Mouse (Mus musculus): ENCODE results near the gene B3galnt2. TPM values are rescaled to one million over a fixed set of nuclear protein-coding genes. Genes with fewer than 3 reads are reported as not detected.
"Not testable (repeated sequence)": the region's sequence is repeated elsewhere in the genome, so short reads cannot be mapped to it uniquely, and the experiment has no call there.

Gene B3galnt2
- polyA plus RNA-seq, 1 experiment from 2014 or later, result 16.7 TPM

DNA sequence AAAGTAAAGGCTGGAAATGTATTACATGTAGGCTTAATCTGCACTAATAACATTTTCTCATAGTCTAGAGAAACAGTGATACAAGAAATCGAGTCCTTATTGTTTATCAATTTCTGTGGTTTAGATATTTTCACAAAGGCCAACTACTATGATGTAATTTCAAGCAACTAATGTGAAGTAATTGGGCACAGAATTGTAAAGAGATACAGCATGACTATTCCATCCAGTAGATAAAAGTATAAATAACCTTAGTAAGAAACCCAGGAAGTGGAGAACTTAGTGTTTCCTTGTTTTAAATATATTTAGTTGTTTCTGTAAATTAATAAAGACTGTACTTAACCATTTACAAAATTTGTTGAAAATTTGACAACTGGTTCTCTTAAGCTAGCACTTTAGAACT, 15.5 kb downstream of the B3galnt2 start:
- WGBS, result 95% methylated on average over 1 of the region's 1 CpGs
- H3K9me3 ChIP-seq, result no peaks in the 10 kb centered on the region
- no peak overlapping the region for H3K4me3 ChIP-seq
- peaks cover 6% of the 10 kb centered on the region; the same call in 1 of the 2 replicates for H3K36me3 ChIP-seq
- H3K9ac ChIP-seq, result no peak overlapping the region
- H3K27me3 ChIP-seq, result no peaks in the 10 kb centered on the region
- no peak for ATAC-seq (ENCODE audit: low FRiP score, low read depth)
- H3K4me1 ChIP-seq (replicated peaks), result no peaks in the 10 kb centered on the region
- no peak overlapping the region for H3K4me2 ChIP-seq
- no peak overlapping the region for H3K27ac ChIP-seq (replicated peaks)

DNA sequence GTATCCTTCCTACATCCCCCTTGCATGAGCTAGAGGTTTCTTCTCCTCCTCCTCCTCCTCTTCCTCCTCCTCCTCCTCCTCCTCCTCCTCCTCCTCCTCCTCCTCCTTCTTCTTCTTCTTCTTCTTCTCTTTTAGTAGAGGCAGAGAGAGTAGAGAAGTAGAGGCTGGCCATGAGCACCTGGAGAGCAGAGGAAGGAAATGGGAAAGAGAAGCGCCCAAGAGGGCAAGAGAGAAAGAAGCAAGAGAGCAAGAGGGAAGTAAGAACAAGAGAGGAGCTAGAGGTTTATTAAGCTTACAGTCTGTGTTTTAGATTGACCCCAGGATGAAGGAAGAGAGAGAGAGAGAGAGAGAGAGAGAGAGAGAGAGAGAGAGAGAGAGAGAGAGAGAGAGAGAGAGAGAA, 27.6 kb downstream of the B3galnt2 start:
- not testable (repeated sequence) for H3K9me3 ChIP-seq; H3K4me2 ChIP-seq; H3K27ac ChIP-seq (replicated peaks); H3K9ac ChIP-seq; H3K36me3 ChIP-seq; H3K27me3 ChIP-seq; ATAC-seq (ENCODE audit: low FRiP score, low read depth); H3K4me1 ChIP-seq (replicated peaks); H3K4me3 ChIP-seq
- WGBS, result 82% methylated on average over 1 of the region's 1 CpGs

DNA sequence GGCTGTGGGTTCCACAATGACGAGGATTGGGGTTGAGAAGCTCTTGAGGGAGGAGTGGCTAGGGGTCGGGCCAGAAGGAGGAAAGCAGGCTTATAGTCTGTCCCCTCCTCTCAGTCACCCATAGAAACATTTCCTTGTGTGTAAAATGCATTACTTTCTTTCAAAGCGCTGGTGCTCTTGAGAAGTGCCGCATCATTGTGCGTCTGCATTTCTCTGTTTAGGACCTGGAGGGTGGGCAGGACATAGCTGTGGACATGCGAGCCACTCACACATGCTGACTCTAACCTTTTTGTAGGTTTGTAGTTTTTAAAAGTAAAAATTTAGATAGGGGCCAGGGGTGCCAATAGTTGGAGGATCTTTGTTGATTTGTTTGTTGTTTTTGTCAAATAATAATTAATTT, 29.3 kb downstream of the B3galnt2 start:
- no peaks in the 10 kb centered on the region for H3K27me3 ChIP-seq
- WGBS, result 93% methylated on average over 6 of the region's 6 CpGs
- H3K36me3 ChIP-seq, result peaks cover 13% of the 10 kb centered on the region; the same call in 1 of the 2 replicates
- H3K4me3 ChIP-seq, result no peak overlapping the region
- H3K9me3 ChIP-seq, result no peaks in the 10 kb centered on the region
- H3K27ac ChIP-seq (replicated peaks), result no peak overlapping the region
- no peak for ATAC-seq (ENCODE audit: low FRiP score, low read depth)
- no peak overlapping the region for H3K4me2 ChIP-seq
- no peak overlapping the region for H3K9ac ChIP-seq
- H3K4me1 ChIP-seq (replicated peaks), result no peaks in the 10 kb centered on the region

DNA sequence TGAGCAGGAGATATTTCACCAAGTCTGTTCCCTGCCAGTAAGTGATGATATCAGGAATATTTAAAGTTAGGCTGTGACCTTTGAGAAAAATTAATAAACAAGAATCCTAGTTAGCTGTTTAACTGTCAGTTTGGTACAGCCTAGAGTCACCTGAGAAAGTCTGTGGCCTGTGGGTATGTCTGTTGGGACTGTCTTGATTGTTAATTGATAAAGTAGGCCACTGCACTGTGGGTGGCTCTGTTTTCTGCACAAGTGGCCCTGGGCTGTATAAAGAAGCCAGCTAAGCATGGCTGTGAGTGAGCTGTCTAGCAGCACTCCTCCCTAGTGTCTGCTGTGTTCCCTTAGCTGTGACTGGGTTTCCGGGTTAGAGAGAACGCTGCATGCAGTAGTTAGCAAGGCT, 34.9 kb downstream of the B3galnt2 start:
- Histone ChIP-seq H3K4me3 (no peak overlapping the region), H3K4me2 (no peak overlapping the region), H3K9ac (no peak overlapping the region), H3K4me1 (replicated peaks) (no peaks in the 10 kb centered on the region), H3K27me3 (no peaks in the 10 kb centered on the region), H3K36me3 (peaks cover 36% of the 10 kb centered on the region), H3K9me3 (no peaks in the 10 kb centered on the region), H3K27ac (replicated peaks) (no peak overlapping the region)
- ATAC-seq (ENCODE audit: low FRiP score, low read depth), result no peak
- 93% methylated on average over 2 of the region's 2 CpGs for WGBS

- ATAC-seq (ENCODE audit: low FRiP score, low read depth), result no peak
- Histone ChIP-seq H3K27me3 (no peaks in the 10 kb centered on the region), H3K36me3 (peaks cover 47% of the 10 kb centered on the region), H3K27ac (replicated peaks) (no peak overlapping the region), H3K9ac (no peak overlapping the region), H3K9me3 (no peaks in the 10 kb centered on the region), H3K4me3 (no peak overlapping the region), H3K4me1 (replicated peaks) (no peaks in the 10 kb centered on the region), H3K4me2 (no peak overlapping the region)
- WGBS, result 79% methylated on average over 2 of the region's 2 CpGs
Measured at GRCm38 (mm10) chr13:13990391-13990790, 36.1 kb downstream of the B3galnt2 start.

DNA sequence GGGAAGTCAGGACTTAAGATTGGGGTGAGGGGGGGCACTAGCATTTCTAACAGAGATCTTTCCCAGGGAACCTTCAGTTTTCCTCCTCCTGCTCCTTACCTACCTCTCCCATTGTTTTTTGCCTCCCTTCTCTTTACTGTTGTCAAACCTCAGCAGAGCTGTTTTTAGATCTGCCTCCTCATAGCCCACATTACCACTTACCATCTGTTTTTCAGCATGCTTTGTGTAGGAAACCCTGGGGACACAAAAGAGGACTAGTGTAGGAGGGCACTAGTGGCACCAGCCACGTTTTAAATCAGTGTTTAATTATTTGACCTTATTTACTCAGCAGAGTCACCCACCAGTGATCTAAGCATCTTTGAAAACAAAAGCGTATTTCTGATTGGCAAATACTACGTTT, 38.8 kb downstream of the B3galnt2 start:
- Histone ChIP-seq H3K36me3 (peaks cover 63% of the 10 kb centered on the region), H3K9me3 (no peaks in the 10 kb centered on the region), H3K9ac (no peak overlapping the region), H3K27me3 (no peaks in the 10 kb centered on the region), H3K4me2 (no peak overlapping the region), H3K4me3 (no peak overlapping the region), H3K27ac (replicated peaks) (no peak overlapping the region), H3K4me1 (replicated peaks) (no peaks in the 10 kb centered on the region)
- 76% methylated on average over 3 of the region's 3 CpGs for WGBS
- no peak for ATAC-seq (ENCODE audit: low FRiP score, low read depth)

DNA sequence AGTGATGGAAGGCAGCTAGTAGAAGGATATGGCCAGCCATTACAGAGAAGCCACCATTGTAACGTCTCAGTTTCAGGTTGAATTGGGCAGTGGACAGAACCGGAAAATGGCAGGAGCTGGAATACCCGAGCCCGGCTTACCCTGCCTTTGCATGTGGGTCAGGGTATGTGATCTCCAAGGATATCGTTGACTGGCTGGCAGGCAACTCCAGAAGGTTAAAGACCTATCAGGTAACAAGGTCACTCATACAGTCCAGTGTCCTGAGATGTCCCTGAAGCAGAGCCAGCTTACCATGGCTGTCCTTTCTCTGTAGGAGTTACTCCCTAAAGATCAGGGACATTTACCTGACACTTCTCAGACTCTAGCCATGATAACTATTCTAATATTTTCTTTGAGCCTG, 40.8 kb downstream of the B3galnt2 start:
- Histone ChIP-seq H3K4me2 (no peak overlapping the region), H3K27me3 (no peaks in the 10 kb centered on the region), H3K9me3 (no peaks in the 10 kb centered on the region), H3K4me3 (no peak overlapping the region), H3K4me1 (replicated peaks) (no peaks in the 10 kb centered on the region), H3K36me3 (peaks cover 76% of the 10 kb centered on the region), H3K9ac (no peak overlapping the region), H3K27ac (replicated peaks) (no peak overlapping the region)
- 93% methylated on average over 5 of the region's 5 CpGs for WGBS
- no peak for ATAC-seq (ENCODE audit: low FRiP score, low read depth)

DNA sequence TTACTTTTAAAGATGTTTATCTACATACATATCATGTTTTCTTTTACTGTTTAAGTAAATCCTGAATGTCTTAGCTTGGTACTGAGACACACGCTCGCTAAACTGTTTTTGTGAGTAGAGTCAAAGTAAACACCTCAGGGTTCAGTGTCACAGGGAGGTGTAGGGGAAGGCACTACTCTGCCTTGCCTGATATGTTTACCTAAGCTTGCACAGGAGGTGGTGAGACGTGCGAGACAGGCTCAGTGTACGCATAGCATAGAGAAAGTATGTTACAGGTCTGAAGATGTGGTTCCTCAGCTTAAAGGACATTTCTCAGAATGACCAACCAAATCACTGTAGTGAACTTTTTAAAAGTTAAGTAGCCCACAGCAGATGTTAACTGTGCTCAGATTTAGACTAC, 43.2 kb downstream of the B3galnt2 start:
- WGBS, result 87% methylated on average over 5 of the region's 5 CpGs
- Histone ChIP-seq H3K4me1 (replicated peaks) (no peaks in the 10 kb centered on the region), H3K9me3 (no peaks in the 10 kb centered on the region), H3K36me3 (peaks cover 87% of the 10 kb centered on the region), H3K4me2 (no peak overlapping the region), H3K27ac (replicated peaks) (no peak overlapping the region), H3K9ac (no peak overlapping the region), H3K27me3 (no peaks in the 10 kb centered on the region), H3K4me3 (no peak overlapping the region)
- ATAC-seq (ENCODE audit: low FRiP score, low read depth), result no peak

GRCm38 (mm10) chr13:14002706-14003105, 48.4 kb downstream of the B3galnt2 start:
- Histone ChIP-seq H3K4me1 (replicated peaks) (no peaks in the 10 kb centered on the region), H3K4me3 (no peak overlapping the region), H3K27ac (replicated peaks) (no peak overlapping the region), H3K36me3 (peaks cover 78% of the 10 kb centered on the region), H3K27me3 (no peaks in the 10 kb centered on the region), H3K4me2 (no peak overlapping the region), H3K9me3 (no peaks in the 10 kb centered on the region), H3K9ac (no peak overlapping the region)
- 69% methylated on average over 2 of the region's 2 CpGs for whole genome bisulfite sequencing
- no peak for ATAC-seq (ENCODE audit: low FRiP score, low read depth)

DNA sequence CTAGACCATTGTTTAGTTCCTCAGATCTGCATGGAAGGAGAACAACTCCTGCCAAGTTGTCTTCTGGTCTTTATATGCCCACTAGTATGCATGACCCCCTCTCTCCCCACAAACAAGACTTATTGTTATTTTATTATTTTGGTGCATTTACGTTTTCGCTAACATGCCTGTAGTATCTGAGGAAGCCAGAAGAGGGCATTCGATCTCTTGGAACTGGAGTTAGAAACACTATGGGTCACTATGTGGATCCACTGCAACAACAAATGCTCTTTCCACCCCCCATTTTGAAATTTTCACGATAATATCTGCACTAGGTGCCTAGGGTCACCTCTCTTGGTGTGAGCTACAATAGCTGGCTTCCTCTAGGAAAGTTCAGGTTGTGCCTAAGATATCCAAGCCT, 49.8 kb downstream of the B3galnt2 start:
- no peaks in the 10 kb centered on the region for H3K9me3 ChIP-seq
- H3K27me3 ChIP-seq, result no peaks in the 10 kb centered on the region
- H3K4me3 ChIP-seq, result no peak overlapping the region
- 88% methylated on average over 4 of the region's 4 CpGs for WGBS
- no peak overlapping the region for H3K4me2 ChIP-seq
- H3K27ac ChIP-seq (replicated peaks), result no peak overlapping the region
- peaks cover 73% of the 10 kb centered on the region for H3K36me3 ChIP-seq
- no peak; the same call in 1 of the 2 replicates for ATAC-seq (ENCODE audit: low FRiP score, low read depth)
- no peak overlapping the region for H3K9ac ChIP-seq
- no peaks in the 10 kb centered on the region for H3K4me1 ChIP-seq (replicated peaks)

DNA sequence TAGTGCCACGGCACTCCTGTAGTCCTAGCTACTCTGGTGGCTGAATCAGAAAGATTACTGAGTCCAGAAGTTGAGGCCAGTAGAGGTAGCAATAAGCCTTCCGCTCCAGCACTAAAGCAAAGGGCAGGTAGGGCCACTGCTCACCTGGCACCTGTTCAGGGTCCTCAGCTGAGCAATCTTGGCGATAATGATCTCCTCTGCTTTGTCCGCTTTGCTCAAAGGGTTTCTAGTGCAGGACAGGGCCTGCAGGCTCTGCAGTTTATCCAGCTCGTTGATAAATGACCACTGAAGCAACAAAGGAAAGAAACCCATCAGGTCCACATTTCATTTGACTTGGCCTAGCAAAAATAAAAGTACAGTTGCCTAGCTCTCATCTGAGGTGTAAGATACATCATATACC, 50.7 kb downstream of the B3galnt2 start:
- 95% methylated on average over 5 of the region's 5 CpGs for WGBS
- no peak for ATAC-seq (ENCODE audit: low FRiP score, low read depth)
- H3K27me3 ChIP-seq, result no peaks in the 10 kb centered on the region
- H3K9ac ChIP-seq, result no peak overlapping the region
- no peaks in the 10 kb centered on the region for H3K4me1 ChIP-seq (replicated peaks)
- no peak overlapping the region for H3K27ac ChIP-seq (replicated peaks)
- no peak overlapping the region for H3K4me3 ChIP-seq
- no peaks in the 10 kb centered on the region for H3K9me3 ChIP-seq
- no peak overlapping the region for H3K4me2 ChIP-seq
- H3K36me3 ChIP-seq, result peaks cover 73% of the 10 kb centered on the region

DNA sequence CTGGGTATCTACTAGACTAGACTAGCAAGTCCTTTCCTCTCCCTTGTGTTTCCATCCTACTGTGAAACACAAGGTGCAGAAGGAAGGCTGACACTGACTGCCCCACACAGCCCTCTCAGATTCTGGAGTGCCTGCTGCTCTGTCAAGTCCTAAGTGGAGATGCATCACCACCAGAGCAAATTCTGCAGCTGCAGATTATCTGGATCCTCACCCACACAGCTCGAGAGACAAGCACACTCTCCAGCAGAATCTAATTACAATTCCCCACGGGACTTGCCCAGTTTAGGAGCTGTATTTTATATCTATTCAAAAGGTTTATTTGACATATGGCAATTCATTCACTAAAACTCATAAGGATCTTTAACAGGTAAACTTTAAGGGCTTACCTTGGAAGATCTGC, 51.8 kb downstream of the B3galnt2 start:
- no peak for ATAC-seq (ENCODE audit: low FRiP score, low read depth)
- Histone ChIP-seq H3K9ac (no peak overlapping the region), H3K27me3 (no peaks in the 10 kb centered on the region)

DNA sequence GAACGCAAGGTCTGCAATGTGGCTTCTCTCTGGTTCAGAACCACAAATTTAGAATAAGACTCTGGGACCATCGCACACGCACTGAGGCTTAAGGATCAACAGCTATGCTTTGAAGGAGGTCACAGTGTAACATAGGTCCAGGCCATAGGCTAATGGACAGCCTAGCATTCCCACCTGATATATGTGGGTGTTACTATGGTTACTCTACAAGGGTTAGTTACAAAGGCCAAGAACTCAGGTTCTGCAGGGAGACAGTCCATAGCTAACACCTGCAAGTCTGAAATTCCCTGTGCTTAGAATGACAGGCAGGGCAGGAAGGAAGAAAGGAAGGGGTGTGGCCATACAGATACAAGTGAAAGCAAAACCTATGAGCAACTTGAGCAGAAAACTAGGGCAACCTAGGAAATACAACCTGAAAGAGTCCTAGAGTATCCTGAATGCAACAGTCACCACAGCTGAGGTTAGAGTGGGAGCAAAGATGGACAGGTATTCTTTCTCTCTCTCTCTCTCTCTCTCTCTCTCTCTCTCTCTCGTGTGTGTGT, 57.3 kb downstream of the B3galnt2 start:
- H3K27ac ChIP-seq (replicated peaks), result no peak overlapping the region
- H3K4me2 ChIP-seq, result no peak overlapping the region
- H3K27me3 ChIP-seq, result no peaks in the 10 kb centered on the region
- no peaks in the 10 kb centered on the region for H3K9me3 ChIP-seq
- no peak for ATAC-seq (ENCODE audit: low FRiP score, low read depth)
- H3K36me3 ChIP-seq, result peaks cover 41% of the 10 kb centered on the region
- 91% methylated on average over 4 of the region's 4 CpGs for WGBS
- no peak overlapping the region for H3K4me3 ChIP-seq
- no peak overlapping the region for H3K9ac ChIP-seq
- no peaks in the 10 kb centered on the region for H3K4me1 ChIP-seq (replicated peaks)

More for the DNA sequence above, 51.8 kb downstream of the B3galnt2 start:
- Histone ChIP-seq H3K4me1 (replicated peaks) (no peaks in the 10 kb centered on the region), H3K4me2 (no peak overlapping the region), H3K9me3 (no peaks in the 10 kb centered on the region), H3K27ac (replicated peaks) (no peak overlapping the region), H3K36me3 (peaks cover 66% of the 10 kb centered on the region), H3K4me3 (no peak overlapping the region)
- 62% methylated on average over 2 of the region's 2 CpGs for WGBS
